Mouse (Mus musculus) heart, adult 2 months (tissue): Measurements from ENCODE around the gene Sash1. TPM values are rescaled to one million over a fixed set of nuclear protein-coding genes. Genes with fewer than 3 reads are reported as not detected.

Experiments
- DNase-seq, 2 experiments: peaks; one replicate each; pipeline ENCODE4 v3.0.0; 2021
- H3K27ac ChIP-seq: fragments of 200-600 bp; 2 replicates; pipeline ENCODE4 v1.8.1; 2022
- H3K27me3 ChIP-seq: fragments of 200-500 bp; 2 replicates; pipeline ENCODE4 v1.6.1; 2012; ENCODE audit warnings: mild to moderate bottlenecking, low read length, inconsistent platforms, mixed read lengths; ENCODE audit not compliant: control insufficient read depth, insufficient read depth
- H3K36me3 ChIP-seq: fragments of 200-500 bp; 2 replicates; pipeline ENCODE4 v1.6.1; 2012; ENCODE audit warnings: low read length, inconsistent platforms; ENCODE audit not compliant: control insufficient read depth, insufficient read depth
- H3K4me1 ChIP-seq: fragments of 200-500 bp; 2 replicates; pipeline ENCODE4 v1.6.1; 2011; ENCODE audit warnings: low read length; ENCODE audit not compliant: control insufficient read depth, insufficient read depth
- H3K4me3 ChIP-seq: fragments of 200-600 bp; 2 replicates; pipeline ENCODE4 v1.8.1; 2022
- H3K79me2 ChIP-seq: fragments of 200-500 bp; replicated peaks from 2 replicates; pipeline ENCODE4 v1.6.1; 2012; ENCODE audit warnings: mild to moderate bottlenecking, inconsistent platforms, low read length, moderate library complexity, mixed read lengths; ENCODE audit not compliant: control insufficient read depth, insufficient read depth
- H3K9ac ChIP-seq: fragments of 200-500 bp; 2 replicates; pipeline ENCODE4 v1.6.1; 2012; ENCODE audit warnings: low read depth, mild to moderate bottlenecking, control low read depth, inconsistent platforms, low read length, mixed read lengths
- CTCF ChIP-seq: fragments of 200-600 bp; IDR thresholded peaks from 2 replicates; pipeline ENCODE4 v1.8.1; 2022; ENCODE audit warnings: antibody characterized with exemption, mild to moderate bottlenecking, moderate library complexity
- EP300 ChIP-seq: fragments of 200-500 bp; IDR thresholded peaks from 2 replicates; pipeline ENCODE4 v1.6.1; 2011; ENCODE audit warnings: low read depth, low read length, control low read depth; ENCODE audit not compliant: insufficient read depth
- POLR2A ChIP-seq: fragments of 200-500 bp; IDR thresholded peaks from 2 replicates; pipeline ENCODE4 v1.6.1; 2011; ENCODE audit warnings: mild to moderate bottlenecking, low read depth, low read length, control low read depth; ENCODE audit not compliant: insufficient read depth
- WGBS: fragments of 180-500 bp; shearing (Covaris S2); methylation state at CpG from one replicate; pipeline ENCODE4 v1.1.7; 2018; 5-methylcytosine and 5-hydroxymethylcytosine counted together
- intact Hi-C: fragments of 180-260 bp; cut with DNase I; formaldehyde crosslinking; loops from one replicate; pipeline ENCODE4 v1.15.1; 2025
- polyA plus RNA-seq: library from polyadenylated mRNA; depleted of rRNA; stranded (reverse); fragments of >200 nt; gene quantifications from 2 replicates; pipeline ENCODE4 v1.2.3, GENCODE M21; 2012
- total RNA-seq, 2 experiments: library from RNA; stranded (reverse); gene quantifications; 2 replicates each; pipeline ENCODE4 v1.2.3; 2021

The Sash1 gene
- total and polyA plus RNA-seq, 3 experiments, result 10.0 to 32.8 (median 22.1) TPM

GRCm38 (mm10) chr10:8894965-8895515 lies 9.2 kb upstream of the Sash1 start:
- intact Hi-C loops, result no loop called here
- no peak for DNase-seq
- TF ChIP-seq POLR2A (no peak), CTCF (no peak), EP300 (no peak)
- Histone ChIP-seq H3K79me2 (no peaks in the 10 kb centered on the region), H3K27me3 (no peaks in the 10 kb centered on the region), H3K4me3 (no peak overlapping the region), H3K27ac (no peak overlapping the region), H3K9ac (no peak overlapping the region), H3K36me3 (no peaks in the 10 kb centered on the region), H3K4me1 (no peaks in the 10 kb centered on the region)
- WGBS, result 81% methylated on average over 6 of the region's 6 CpGs

DNA sequence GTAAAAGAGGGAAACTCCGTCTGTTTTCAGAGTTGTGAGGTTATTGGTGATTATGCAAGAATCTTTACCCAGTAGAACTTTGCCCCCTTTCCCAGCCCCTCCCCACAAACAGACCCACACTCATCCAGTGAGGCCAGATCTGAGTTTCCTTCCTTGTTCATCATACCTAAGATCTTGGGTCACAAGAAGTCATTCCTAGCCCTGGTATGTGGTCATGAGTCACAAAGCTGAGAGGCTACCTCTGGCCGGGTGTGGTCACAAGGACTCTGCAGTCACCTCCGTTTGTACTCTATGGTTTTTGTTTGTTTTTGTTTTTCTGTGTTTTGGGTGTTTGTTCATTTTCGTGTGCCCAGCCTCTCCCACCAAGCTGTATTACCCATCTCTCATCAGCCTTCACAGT lies 4.6 kb upstream of the Sash1 start:
- no peak for TF ChIP-seq EP300
- TF ChIP-seq CTCF, result no peak
- no peak for TF ChIP-seq POLR2A
- intact Hi-C loops, result no loop called here
- Histone ChIP-seq H3K27me3 (no peaks in the 10 kb centered on the region), H3K79me2 (no peaks in the 10 kb centered on the region), H3K9ac (no peak overlapping the region), H3K27ac (no peak overlapping the region), H3K36me3 (no peaks in the 10 kb centered on the region), H3K4me3 (no peak overlapping the region), H3K4me1 (0 out of 2 replicates have a peak, but pooled peaks cover 2% of the 10 kb centered on the region)
- 84% methylated on average over 4 of the region's 4 CpGs for WGBS
- DNase-seq, result no peak

DNA sequence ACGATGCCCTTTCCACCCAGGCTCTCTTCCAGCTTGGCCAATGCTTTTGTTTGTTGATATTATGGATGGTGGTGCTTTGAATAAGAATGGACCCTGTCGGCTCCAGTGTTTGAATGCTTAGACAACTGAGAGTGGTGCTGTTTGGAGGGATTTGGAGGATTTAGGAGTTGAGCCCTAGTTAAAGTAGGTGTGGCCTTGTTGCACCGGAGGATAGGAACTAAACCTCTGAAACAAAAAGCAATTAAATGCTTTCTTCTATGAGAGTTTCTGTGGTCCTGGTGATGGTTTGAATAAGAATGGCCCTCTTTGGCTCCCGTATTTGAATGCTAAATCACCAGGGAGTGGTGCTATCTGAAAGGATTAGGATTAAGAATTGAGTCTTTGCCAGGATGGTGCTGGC lies 3.5 kb upstream of the Sash1 start:
- intact Hi-C loops, result loop anchor here (5.0 to 10.0 kb wide), 3 partner anchors 55 to 83 kb away; no protein-coding TSS in a partner anchor
- 83% methylated on average over 4 of the region's 4 CpGs for WGBS
- H3K36me3 ChIP-seq, result no peaks in the 10 kb centered on the region
- no peak overlapping the region for H3K27ac ChIP-seq
- no peak overlapping the region for H3K9ac ChIP-seq
- H3K27me3 ChIP-seq, result no peaks in the 10 kb centered on the region
- H3K4me1 ChIP-seq, result 0 out of 2 replicates have a peak, but pooled peaks cover 2% of the 10 kb centered on the region
- no peak overlapping the region for H3K4me3 ChIP-seq
- TF ChIP-seq CTCF (no peak), EP300 (no peak), POLR2A (no peak)
- no peaks in the 10 kb centered on the region for H3K79me2 ChIP-seq
- DNase-seq, result no peak

DNA sequence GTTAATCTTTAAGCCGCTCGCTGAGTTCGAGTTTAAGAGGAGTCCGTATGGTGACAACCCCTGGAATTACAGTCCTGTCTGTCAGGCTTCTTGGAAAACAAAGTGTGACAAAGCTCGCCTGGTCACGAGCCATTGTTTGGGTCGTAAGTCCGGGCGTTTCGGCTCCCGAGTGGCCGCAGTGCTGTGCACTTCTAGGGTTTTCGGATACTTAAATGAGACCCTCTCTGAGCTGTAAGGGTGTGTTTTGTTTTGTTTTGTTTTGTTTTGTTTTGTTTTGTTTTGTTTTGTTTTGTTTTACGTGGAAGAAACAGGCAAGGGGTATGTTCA lies 621 bp upstream of the Sash1 start:
- H3K27ac ChIP-seq, result peak overlapping the region; percentile 99
- no peaks in the 10 kb centered on the region for H3K27me3 ChIP-seq
- no peaks in the 10 kb centered on the region for H3K79me2 ChIP-seq
- DNase-seq, result no peak
- H3K36me3 ChIP-seq, result peaks cover 4% of the 10 kb centered on the region
- intact Hi-C loops, result loop anchor here (2.0 to 10.0 kb wide), 4 partner anchors 20 to 86 kb away; no protein-coding TSS in a partner anchor
- peak overlapping the region; percentile 80 for H3K9ac ChIP-seq
- 2% methylated on average over 14 of the region's 14 CpGs for WGBS
- TF ChIP-seq CTCF (no peak), POLR2A (no peak), EP300 (no peak)
- peaks cover 5% of the 10 kb centered on the region for H3K4me1 ChIP-seq
- peak overlapping the region; percentile 80 for H3K4me3 ChIP-seq

DNA sequence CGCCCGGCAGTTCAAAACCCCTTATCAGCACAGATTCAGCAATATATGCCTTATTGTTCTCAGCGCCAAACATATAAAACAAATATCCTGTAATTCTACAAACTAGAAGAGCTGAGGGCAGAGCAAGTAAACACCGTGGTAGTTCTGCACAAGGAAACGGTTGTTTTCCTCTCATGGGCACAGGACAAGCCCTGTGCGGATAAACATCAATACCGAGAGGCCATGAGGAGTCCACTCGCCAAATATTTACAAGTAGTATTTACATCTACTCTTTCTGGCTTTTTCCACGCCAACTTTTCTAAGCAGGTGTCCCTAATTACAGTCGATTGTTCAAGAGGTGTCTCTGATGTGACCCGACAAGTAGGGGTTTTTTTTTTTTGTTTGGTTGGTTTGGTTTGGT lies 669 bp downstream of the Sash1 start:
- TF ChIP-seq CTCF (no peak), POLR2A (no peak), EP300 (no peak)
- peak in 1 of 2 experiments; percentile 24 for DNase-seq
- H3K9ac ChIP-seq, result peak overlapping the region; percentile 88
- H3K4me1 ChIP-seq, result peaks cover 10% of the 10 kb centered on the region
- peak overlapping the region; percentile 80 for H3K4me3 ChIP-seq
- no peaks in the 10 kb centered on the region for H3K27me3 ChIP-seq
- H3K27ac ChIP-seq, result peak overlapping the region; percentile 99
- intact Hi-C loops, result loop anchor here (5.0 to 10.0 kb wide), 3 partner anchors 50 to 87 kb away; no protein-coding TSS in a partner anchor
- 4% methylated on average over 11 of the region's 11 CpGs for WGBS
- H3K36me3 ChIP-seq, result peaks cover 6% of the 10 kb centered on the region
- H3K79me2 ChIP-seq, result peaks cover 5% of the 10 kb centered on the region

DNA sequence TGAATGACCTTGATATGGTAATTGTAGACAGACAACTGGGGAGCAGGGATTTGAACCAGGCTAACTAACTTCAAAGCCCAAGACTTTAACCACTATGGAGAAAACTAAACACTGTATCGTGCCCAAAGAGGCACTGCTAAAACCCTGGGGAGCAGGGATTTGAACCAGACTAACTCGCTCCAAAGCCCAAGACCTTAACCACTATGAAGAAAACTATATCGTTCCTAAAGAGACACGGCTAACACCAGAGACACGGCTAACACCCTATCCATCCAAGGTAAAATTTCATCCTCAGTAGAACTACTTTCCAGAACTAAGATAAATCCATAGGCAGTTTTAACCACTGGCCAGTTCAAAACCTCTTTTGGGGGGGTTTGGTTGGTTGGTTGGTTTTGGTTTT lies 1.3 kb downstream of the Sash1 start:
- intact Hi-C loops, result loop anchor here (10.0 kb wide), 1 partner anchor 50 kb away; no protein-coding TSS in a partner anchor

More for the DNA sequence above, 1.3 kb downstream of the Sash1 start:
- Histone ChIP-seq H3K27me3 (no peaks in the 10 kb centered on the region), H3K9ac (no peak overlapping the region; the same call in 1 of the 2 replicates), H3K4me3 (peak overlapping the region; percentile 80), H3K36me3 (peaks cover 6% of the 10 kb centered on the region), H3K27ac (peak overlapping the region; percentile 99), H3K4me1 (peaks cover 10% of the 10 kb centered on the region), H3K79me2 (peaks cover 5% of the 10 kb centered on the region)
- WGBS, result 45% methylated on average over 5 of the region's 5 CpGs
- no peak for DNase-seq
- TF ChIP-seq CTCF (no peak), EP300 (no peak), POLR2A (no peak)
